Comparison of ENCODE assay signal across 21 mouse cellular contexts in genomic region chr12:105810608-105811007, GRCm38 (mm10).
"Had no signal": no experiment of that assay in that cellular context is flagged by ENCODE, and none has a peak within 500 bp of the region (broad histone marks: within the 10 kb centered on the region; RNA-seq: fewer than 3 reads in every experiment).

No protein-coding gene starts in this region.

- H3K4me2 ChIP-seq: lung, embryonic 15.5 days; midbrain, embryonic 13.5 days; neural tube, embryonic 13.5 days had no signal

- H3K4me1 ChIP-seq: lung, embryonic 15.5 days; midbrain, embryonic 10.5 days; midbrain, embryonic 13.5 days; neural tube, embryonic 13.5 days had no signal

- H3K27me3 ChIP-seq: lung, embryonic 15.5 days; midbrain, embryonic 13.5 days; neural tube, embryonic 13.5 days had no signal

- H3K4me3 ChIP-seq: lung, embryonic 15.5 days; midbrain, embryonic 10.5 days; midbrain, embryonic 13.5 days; myocyte; neural tube, embryonic 13.5 days had no signal

- DNase-seq: kidney, adult 18-20 months; kidney, adult 9 months; kidney, postnatal 14 days; kidney, postnatal 4 days; lung, adult 18-20 months; lung, postnatal 10 days; lung, postnatal 36 days; right cerebral cortex, postnatal 14 days; right cerebral cortex, postnatal 4 days; thymus, adult 2 months; thymus, postnatal 14 days; thymus, postnatal 4 days had no signal

- ATAC-seq: inflammation-experienced regulatory T-cells, adult 6 months; intestine, embryonic 16.5 days; midbrain, embryonic 13.5 days; midbrain, embryonic 16.5 days had no signal

- H3K27ac ChIP-seq: lung, embryonic 15.5 days; midbrain, embryonic 10.5 days; midbrain, embryonic 13.5 days; neural tube, embryonic 13.5 days; stomach, postnatal 0 days had no signal

- H3K9me3 ChIP-seq: lung, embryonic 15.5 days; midbrain, embryonic 10.5 days; midbrain, embryonic 13.5 days; neural tube, embryonic 13.5 days had no signal

- H3K9ac ChIP-seq: lung, embryonic 15.5 days; midbrain, embryonic 13.5 days; neural tube, embryonic 13.5 days had no signal
